Mouse (Mus musculus) splenic B cell, adult 2 months (primary cell): ENCODE data around the gene Lrtm1.

Source experiments
- DNase-seq: peaks from one replicate; pipeline ENCODE4 v3.0.0-alpha.2; 2011; ENCODE audit warnings: low read depth, low spot score
- H3K27me3 ChIP-seq: 2 replicates; pipeline ENCODE4 v1.6.1; 2012; ENCODE audit warnings: mild to moderate bottlenecking, low read length, moderate library complexity, mixed read lengths; ENCODE audit not compliant: control insufficient read depth, poor library complexity, insufficient read depth, severe bottlenecking
- H3K36me3 ChIP-seq: 2 replicates; pipeline ENCODE4 v1.6.1; 2012; ENCODE audit warnings: mild to moderate bottlenecking, low read length, moderate library complexity, mixed read lengths; ENCODE audit not compliant: control insufficient read depth, poor library complexity, insufficient read depth, severe bottlenecking

Lrtm1 gene

GRCm38 (mm10) chr14:29017883-29018282 is at the start of gene Lrtm1:
TSS of gene Lrtm1 (plus strand) at chr14:29018208.
- H3K27me3 ChIP-seq: no peaks in the 10 kb centered on the region
- H3K36me3 ChIP-seq: no peaks in the 10 kb centered on the region
- DNase-seq: no peak

DNA sequence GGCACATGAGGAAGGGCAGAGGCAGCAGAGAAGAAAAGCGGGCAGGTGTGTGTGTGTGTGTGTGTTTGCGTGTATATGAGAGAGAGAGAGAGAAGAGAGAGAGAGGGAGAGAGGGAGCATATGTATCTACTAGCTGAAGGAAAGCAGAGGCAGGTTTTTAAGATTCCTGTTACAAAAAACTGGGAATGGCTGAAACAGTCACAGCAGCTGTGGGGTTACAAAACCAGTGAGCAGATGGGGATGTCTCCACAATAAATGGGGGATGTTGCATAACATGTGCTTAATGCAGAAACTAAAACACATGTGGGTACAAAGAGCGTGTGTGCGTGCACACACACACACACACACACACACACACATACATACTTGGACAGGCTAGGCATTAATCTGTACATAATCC is 48.8 kb upstream of the Lrtm1 start:
- DNase-seq: no peak
- no peaks in the 10 kb centered on the region for H3K36me3 ChIP-seq

GRCm38 (mm10) chr14:28972620-28973019 is 45.4 kb upstream of the Lrtm1 start:
- no peak for DNase-seq
- Histone ChIP-seq H3K36me3 (no peaks in the 10 kb centered on the region), H3K27me3 (no peaks in the 10 kb centered on the region)

More for the DNA sequence above, 48.8 kb upstream of the Lrtm1 start:
- H3K27me3 ChIP-seq: no peaks in the 10 kb centered on the region; the same call in 1 of the 2 replicates

DNA sequence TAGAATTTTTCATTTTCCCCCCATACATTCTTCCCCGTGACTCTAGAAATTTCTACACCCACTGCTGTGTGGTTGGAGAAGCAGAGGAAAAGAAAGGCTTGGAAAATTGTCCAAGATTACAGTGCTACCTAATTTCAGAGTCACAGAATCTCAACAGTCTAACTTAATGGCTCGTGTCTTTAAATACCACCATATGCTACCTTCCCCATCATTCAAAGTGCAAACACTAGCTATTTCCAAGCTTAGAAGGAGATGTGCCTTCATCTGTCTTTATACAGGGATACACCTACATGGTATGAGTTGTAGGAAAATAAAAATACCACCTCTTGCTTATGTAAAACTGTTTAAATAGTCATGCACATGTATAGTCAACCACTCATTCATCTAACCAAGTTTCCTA is 38.8 kb upstream of the Lrtm1 start:
- Histone ChIP-seq H3K27me3 (no peaks in the 10 kb centered on the region), H3K36me3 (no peaks in the 10 kb centered on the region)
- no peak for DNase-seq

GRCm38 (mm10) chr14:28980482-28980881 is 37.5 kb upstream of the Lrtm1 start:
- DNase-seq: no peak
- no peaks in the 10 kb centered on the region for H3K27me3 ChIP-seq
- no peaks in the 10 kb centered on the region for H3K36me3 ChIP-seq

GRCm38 (mm10) chr14:28984276-28984675 is 33.7 kb upstream of the Lrtm1 start:
- no peaks in the 10 kb centered on the region for H3K36me3 ChIP-seq
- DNase-seq: no peak

DNA sequence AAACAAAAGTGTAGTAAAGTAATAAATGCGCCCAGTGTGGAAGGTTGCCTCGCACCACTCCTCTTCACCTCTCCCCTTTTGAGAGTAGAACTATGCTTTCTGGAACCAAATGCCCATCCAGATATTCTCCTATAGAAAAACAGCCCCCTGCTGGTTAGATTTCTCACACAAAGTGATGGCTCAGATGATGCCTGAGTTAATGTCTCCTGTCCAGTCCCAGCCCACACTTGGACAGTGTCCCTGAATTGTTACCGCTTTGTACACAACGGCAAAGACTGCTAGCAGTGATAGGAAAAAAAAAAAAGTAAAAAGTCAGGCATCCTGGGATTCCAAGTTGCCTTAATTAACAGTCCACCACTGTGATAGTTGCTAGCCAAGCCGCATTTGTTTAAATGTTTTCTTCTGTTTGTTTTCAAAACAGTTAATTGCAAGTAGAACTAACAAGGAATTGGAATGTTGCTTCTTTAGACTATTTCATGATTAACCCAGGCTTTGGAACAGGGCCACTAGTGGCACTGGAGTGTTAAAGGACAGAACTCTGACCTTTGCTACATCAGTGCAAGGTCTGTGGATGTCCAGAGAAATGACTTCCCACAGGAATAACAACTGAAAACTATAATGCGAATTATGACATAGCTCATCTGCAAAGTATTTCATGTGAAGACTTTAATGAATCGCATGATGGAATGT is 29.7 kb upstream of the Lrtm1 start:
- DNase-seq: no peak
- no peaks in the 10 kb centered on the region for H3K27me3 ChIP-seq
- H3K36me3 ChIP-seq: no peaks in the 10 kb centered on the region

More at GRCm38 (mm10) chr14:28984276-28984675, 33.7 kb upstream of the Lrtm1 start:
- no peaks in the 10 kb centered on the region for H3K27me3 ChIP-seq

DNA sequence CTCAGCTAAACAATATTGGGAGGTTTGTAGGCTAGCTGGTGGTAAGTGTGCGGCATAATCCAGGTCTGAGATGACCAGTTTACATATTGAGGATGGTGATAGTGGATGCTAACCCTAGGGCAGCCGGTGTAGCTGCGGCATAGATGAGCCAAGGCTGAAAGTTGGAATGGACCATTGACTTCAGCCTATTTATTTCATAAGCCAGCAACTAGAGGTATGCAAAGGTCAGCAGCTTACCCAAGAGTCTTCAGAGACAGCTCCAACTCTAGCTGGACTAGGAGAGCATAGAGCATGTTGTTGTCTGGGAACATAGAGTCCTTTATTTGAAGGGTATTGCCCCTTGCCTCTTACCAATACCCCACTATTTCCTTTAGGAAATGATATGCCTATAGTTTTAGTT is 21.4 kb upstream of the Lrtm1 start:
- Histone ChIP-seq H3K27me3 (no peaks in the 10 kb centered on the region), H3K36me3 (no peaks in the 10 kb centered on the region)
- no peak for DNase-seq

DNA sequence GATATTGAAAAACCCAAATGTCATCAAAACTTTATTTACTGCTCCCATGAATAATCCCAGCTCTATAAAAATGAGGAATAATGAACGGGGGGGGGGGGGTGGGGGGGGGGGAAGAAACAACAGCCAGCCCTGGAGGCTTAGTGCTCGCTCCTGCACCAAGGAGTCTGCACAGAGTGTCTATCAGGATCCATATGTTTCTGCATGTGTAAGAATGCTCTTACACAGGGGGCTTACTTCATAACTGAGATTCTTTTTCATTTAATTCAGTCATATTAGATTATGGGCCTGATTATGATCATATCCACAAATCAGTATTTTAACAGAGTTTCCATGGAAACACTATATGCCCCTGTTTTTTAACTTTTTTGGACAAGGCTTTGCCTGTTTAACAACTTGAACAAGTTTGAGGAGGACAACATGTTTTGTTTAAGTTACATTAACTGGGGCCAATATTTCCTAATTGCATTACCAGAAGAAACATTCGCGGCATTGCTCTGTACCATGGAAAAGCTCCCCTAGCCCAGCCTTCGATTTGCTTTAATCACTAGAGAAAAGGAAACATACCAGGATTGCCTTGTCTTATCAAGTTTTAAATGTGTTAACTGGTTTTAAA is 12.7 kb upstream of the Lrtm1 start:
- Histone ChIP-seq H3K27me3 (no peaks in the 10 kb centered on the region), H3K36me3 (no peaks in the 10 kb centered on the region)
- no peak for DNase-seq

GRCm38 (mm10) chr14:29009644-29010043 is 8.4 kb upstream of the Lrtm1 start:
- no peak for DNase-seq
- H3K36me3 ChIP-seq: no peaks in the 10 kb centered on the region

GRCm38 (mm10) chr14:29013161-29013560 is 4.8 kb upstream of the Lrtm1 start:
- H3K36me3 ChIP-seq: no peaks in the 10 kb centered on the region
- no peak for DNase-seq
- H3K27me3 ChIP-seq: no peaks in the 10 kb centered on the region

More at GRCm38 (mm10) chr14:29009644-29010043, 8.4 kb upstream of the Lrtm1 start:
- no peaks in the 10 kb centered on the region for H3K27me3 ChIP-seq

DNA sequence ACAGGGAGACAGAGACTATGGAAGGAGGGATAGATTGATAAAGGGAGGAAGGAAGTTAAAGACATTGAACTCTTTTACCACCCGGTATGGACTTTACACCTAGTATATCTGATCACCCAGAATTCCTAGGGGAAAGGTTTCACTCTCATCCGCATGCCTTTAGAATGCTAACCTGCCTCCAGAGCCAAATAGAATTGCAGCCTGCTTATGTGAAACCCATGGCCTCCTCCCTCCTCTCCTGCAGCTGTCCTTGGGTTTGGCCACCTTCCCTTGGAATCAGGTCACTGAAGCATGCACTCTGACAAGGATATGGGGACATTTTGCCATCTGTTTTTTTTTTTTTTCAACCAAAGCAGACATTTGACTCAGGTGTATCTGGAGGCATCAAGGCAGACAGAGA is 3.3 kb upstream of the Lrtm1 start:
- Histone ChIP-seq H3K36me3 (no peaks in the 10 kb centered on the region), H3K27me3 (no peaks in the 10 kb centered on the region)
- no peak for DNase-seq

DNA sequence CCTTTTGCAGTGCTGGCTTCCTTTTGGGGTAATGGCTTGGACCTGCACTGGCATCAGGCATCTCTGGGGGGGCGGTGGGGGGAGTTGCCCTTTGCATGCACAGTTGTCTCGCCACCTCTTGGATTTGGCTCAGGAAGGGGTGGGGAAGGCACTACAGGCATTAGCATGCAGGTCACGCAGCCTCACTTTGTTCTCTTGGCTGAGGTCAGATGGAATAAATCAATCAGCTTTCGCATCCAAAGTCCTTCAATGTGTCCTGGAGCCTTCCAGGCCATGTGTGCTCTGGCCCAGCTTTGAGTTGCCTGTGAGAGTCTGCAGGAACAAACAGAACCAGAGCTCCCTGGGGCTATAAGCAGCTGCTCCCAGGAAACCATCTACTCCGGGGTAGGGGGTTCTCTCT is 2.1 kb upstream of the Lrtm1 start:
- Histone ChIP-seq H3K27me3 (no peaks in the 10 kb centered on the region), H3K36me3 (no peaks in the 10 kb centered on the region)
- no peak for DNase-seq

DNA sequence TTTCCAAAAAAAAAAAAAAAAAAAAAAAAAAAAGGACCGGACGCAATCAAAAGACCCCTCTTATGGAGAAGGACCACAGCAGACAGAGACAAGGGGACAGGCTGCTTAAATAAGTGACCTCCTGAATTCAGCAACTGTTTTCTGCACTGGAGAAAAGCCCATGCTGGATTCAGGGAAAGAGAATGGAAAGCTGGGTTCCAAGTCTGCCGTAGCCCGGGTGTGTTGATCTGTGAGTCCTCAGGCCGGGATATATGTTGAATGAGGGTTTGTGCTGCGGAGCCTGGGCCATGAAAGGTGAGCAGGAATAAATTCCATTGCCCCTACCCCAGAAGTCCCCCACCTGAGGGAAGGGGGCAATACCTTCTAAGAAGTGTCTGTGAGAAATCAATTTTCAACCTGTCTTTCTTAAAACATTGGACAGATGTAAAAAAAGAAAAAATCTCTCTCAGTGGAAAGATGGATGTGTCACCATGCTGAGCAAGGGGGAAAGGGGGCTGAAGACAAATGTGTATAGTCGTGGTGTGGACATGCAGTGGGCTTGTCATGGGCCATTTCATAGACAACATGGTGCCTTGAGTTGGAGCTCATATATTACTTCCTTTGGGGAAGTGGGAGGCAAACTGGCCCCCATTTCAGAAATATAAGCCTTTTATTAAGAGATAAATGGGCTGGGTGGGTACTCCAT is 450 bp downstream of the Lrtm1 start:
- DNase-seq: no peak
- no peaks in the 10 kb centered on the region for H3K36me3 ChIP-seq
- no peaks in the 10 kb centered on the region for H3K27me3 ChIP-seq

DNA sequence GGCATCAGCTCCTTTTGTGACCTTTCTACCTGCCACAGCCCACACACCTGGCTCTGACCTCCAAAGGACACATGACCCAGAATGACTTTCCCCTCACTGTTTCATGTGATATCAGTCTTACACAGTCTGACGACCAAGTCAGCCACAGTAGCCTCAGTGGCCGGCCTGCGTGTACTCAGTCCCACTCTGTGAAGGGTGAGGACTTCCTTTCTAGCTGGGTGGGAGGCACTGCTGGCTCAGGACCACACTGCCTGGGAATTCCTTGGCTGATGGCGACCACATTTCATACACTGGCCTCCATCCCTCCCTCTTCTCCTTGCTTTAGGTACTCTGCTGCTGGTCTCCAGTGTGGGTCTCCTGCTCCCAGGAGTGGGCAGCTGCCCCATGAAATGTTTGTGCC is 3.3 kb downstream of the Lrtm1 start:
- H3K36me3 ChIP-seq: no peaks in the 10 kb centered on the region
- H3K27me3 ChIP-seq: no peaks in the 10 kb centered on the region
- DNase-seq: no peak
